ENCODE assay signal across 8 mouse cellular contexts in genomic region chr10:81408871-81409291, GRCm38 (mm10). TPM values are rescaled to one million over a fixed set of nuclear protein-coding genes. Genes with fewer than 3 reads are reported as not detected.
A peak's percentile ranks its signal among the peaks of the same experiment; 100 is the strongest.
DNase-seq lines count a peak whose midpoint lies in the region; ATAC-seq lines count a peak whose summit lies in the region.

No protein-coding gene starts in this region.

- DNase-seq in left cerebral cortex, adult 18-20 months (ENCODE audit: low spot score in 2 of 2): peak; percentile 65 to 70
- no peak for DNase-seq in left cerebral cortex, adult 8-10 months (ENCODE audit: low spot score in 2 of 2)
- peak; percentile 88 for DNase-seq in forebrain, embryonic 11.5 days (ENCODE audit: low spot score)
- DNase-seq in heart, postnatal 25 days (ENCODE audit: low spot score): peak; percentile 88
- peak; percentile 85 for DNase-seq in limb, embryonic 10.5 days (ENCODE audit: low spot score)
- DNase-seq in mesoderm, embryonic 11.5 days (ENCODE audit: low read depth, low spot score): peak; percentile 79

- no peak overlapping the region for H3K9ac ChIP-seq in forebrain, embryonic 11.5 days (ENCODE audit: low read length)
- no peak overlapping the region for H3K9ac ChIP-seq in stomach, embryonic 15.5 days

- no peak overlapping the region for H3K4me3 ChIP-seq in brown adipose tissue, adult 24 weeks (ENCODE audit: insufficient read depth, low read depth, low read length)
- no peak overlapping the region for H3K4me3 ChIP-seq in forebrain, embryonic 11.5 days (ENCODE audit: low read depth, low read length)
- H3K4me3 ChIP-seq in limb, embryonic 10.5 days: peak overlapping the region; percentile 42
- no peak overlapping the region for H3K4me3 ChIP-seq in stomach, embryonic 15.5 days (replicated peaks)

- H3K4me1 ChIP-seq in brown adipose tissue, adult 24 weeks (ENCODE audit: control insufficient read depth, insufficient read depth, insufficient read length, low read length): peaks cover 53% of the 10 kb centered on the region
- H3K4me1 ChIP-seq in forebrain, embryonic 11.5 days (replicated peaks; ENCODE audit: control insufficient read depth, insufficient read depth, low read length): peaks cover 19% of the 10 kb centered on the region
- peaks cover 96% of the 10 kb centered on the region for H3K4me1 ChIP-seq in limb, embryonic 10.5 days
- peaks cover 71% of the 10 kb centered on the region for H3K4me1 ChIP-seq in stomach, embryonic 15.5 days

- no peaks in the 10 kb centered on the region; the same call in 1 of the 2 replicates for H3K36me3 ChIP-seq in forebrain, embryonic 11.5 days (ENCODE audit: control insufficient read depth, insufficient read depth, low read length)
- peaks cover 17% of the 10 kb centered on the region for H3K36me3 ChIP-seq in limb, embryonic 10.5 days
- peaks cover 19% of the 10 kb centered on the region; the same call in 1 of the 2 replicates for H3K36me3 ChIP-seq in stomach, embryonic 15.5 days

- peak; percentile 42 for ATAC-seq in forebrain, embryonic 11.5 days (replicated peaks; ENCODE audit: low FRiP score)
- peak; percentile 27; the same call in 1 of the 2 replicates for ATAC-seq in stomach, embryonic 15.5 days (ENCODE audit: insufficient read depth, low FRiP score, low read depth)

- H3K9me3 ChIP-seq in forebrain, embryonic 11.5 days (ENCODE audit: control insufficient read depth, low read length): no peaks in the 10 kb centered on the region
- H3K9me3 ChIP-seq in limb, embryonic 10.5 days (replicated peaks): no peaks in the 10 kb centered on the region
- no peaks in the 10 kb centered on the region for H3K9me3 ChIP-seq in stomach, embryonic 15.5 days

- H3K27ac ChIP-seq in brown adipose tissue, adult 24 weeks (replicated peaks; ENCODE audit: low read depth, low read length): peak overlapping the region; percentile 76
- H3K27ac ChIP-seq in forebrain, embryonic 11.5 days (ENCODE audit: low read depth, low read length): no peak overlapping the region
- peak overlapping the region; percentile 80 for H3K27ac ChIP-seq in limb, embryonic 10.5 days
- 0 out of 2 replicates have a peak overlapping the region, but pooled peaks have one; percentile 42 for H3K27ac ChIP-seq in stomach, embryonic 15.5 days

- intact Hi-C loops in heart, postnatal 25 days (cut with DNase I): loop anchor here (5.0 kb wide), 1 partner anchor 133 kb away; no protein-coding TSS in a partner anchor

- no peak overlapping the region for H3K4me2 ChIP-seq in forebrain, embryonic 11.5 days (ENCODE audit: low read depth, low read length, severe bottlenecking)
- no peak overlapping the region for H3K4me2 ChIP-seq in stomach, embryonic 15.5 days

- peaks cover 35% of the 10 kb centered on the region for H3K27me3 ChIP-seq in forebrain, embryonic 11.5 days (ENCODE audit: control insufficient read depth, insufficient read depth, low read length)
- H3K27me3 ChIP-seq in limb, embryonic 10.5 days (ENCODE audit: low read depth, poor library complexity, severe bottlenecking): peaks cover 47% of the 10 kb centered on the region
- 0 out of 2 replicates have a peak, but pooled peaks cover 4% of the 10 kb centered on the region for H3K27me3 ChIP-seq in stomach, embryonic 15.5 days (replicated peaks)

- WGBS in forebrain, embryonic 11.5 days: 19% methylated on average over 9 of the region's 9 CpGs
- 8% methylated on average over 9 of the region's 9 CpGs for WGBS in limb, embryonic 10.5 days
- 34% methylated on average over 9 of the region's 9 CpGs for WGBS in stomach, embryonic 15.5 days

RNA-seq across cellular contexts. Expression of gene Smim24, which starts 16.0 kb away (rescaled TPM):
- total RNA-seq in left cerebral cortex, adult 18-20 months (2021): 1 to 10 TPM; 1.1 to 1.2 TPM
- 1 to 10 TPM in 2 of 4 experiments, under 1 TPM in 2; 0.50 to 1.6 (median 0.84) TPM for total RNA-seq in left cerebral cortex, adult 8-10 months (2022)
- polyA plus RNA-seq in brown adipose tissue, adult 24 weeks (2012; ENCODE audit: insufficient read depth, insufficient read length, missing spikeins): 1.9 and 5.3 TPM in 2 replicates
- 2.8 and 3.3 TPM in 2 replicates for polyA plus RNA-seq in forebrain, embryonic 11.5 days (2014; fragmentation: Nextera tagmentation; extraction: Ambion mirVana)
- total RNA-seq in heart, postnatal 25 days (2021): 1 to 10 TPM; 2.0 TPM
- polyA plus RNA-seq in limb, embryonic 10.5 days (2016; fragmentation: Nextera tagmentation; extraction: Ambion mirVana): 1.9 and 2.9 TPM in 2 replicates
- 59.5 and 77.5 TPM in 2 replicates for polyA plus RNA-seq in stomach, embryonic 15.5 days (2015; fragmentation: Nextera tagmentation; extraction: Ambion mirVana)

RNA-seq across cellular contexts. Expression of gene Gm48552, which starts 20.1 kb away (rescaled TPM):
- total RNA-seq in left cerebral cortex, adult 18-20 months (2021): 1 to 10 TPM; 2.7 to 2.8 TPM
- 1 to 10 TPM; 2.5 to 3.3 (median 2.6) TPM for total RNA-seq in left cerebral cortex, adult 8-10 months (2022)
- not detected in 2 replicates for polyA plus RNA-seq in brown adipose tissue, adult 24 weeks (2012; ENCODE audit: insufficient read depth, insufficient read length, missing spikeins)
- polyA plus RNA-seq in forebrain, embryonic 11.5 days (2014; fragmentation: Nextera tagmentation; extraction: Ambion mirVana): 1.1 and 3.0 TPM in 2 replicates
- under 1 TPM in 1 of 2 experiments, not detected in 1; 0.70 TPM for total RNA-seq in heart, postnatal 25 days (2021)
- 1.4 and 1.5 TPM in 2 replicates for polyA plus RNA-seq in limb, embryonic 10.5 days (2016; fragmentation: Nextera tagmentation; extraction: Ambion mirVana)
- 0.41 and 1.4 TPM in 2 replicates for polyA plus RNA-seq in stomach, embryonic 15.5 days (2015; fragmentation: Nextera tagmentation; extraction: Ambion mirVana)

RNA-seq across cellular contexts. Expression of gene Gm48551, which starts 24.6 kb away (rescaled TPM):
- 1 to 10 TPM; 3.1 to 3.8 TPM for total RNA-seq in left cerebral cortex, adult 18-20 months (2021)
- 1 to 10 TPM; 2.0 to 5.2 (median 4.0) TPM for total RNA-seq in left cerebral cortex, adult 8-10 months (2022)
- polyA plus RNA-seq in brown adipose tissue, adult 24 weeks (2012; ENCODE audit: insufficient read depth, insufficient read length, missing spikeins): 2.4 TPM in 1 of 2 replicates, not detected in the other
- 3.0 and 3.5 TPM in 2 replicates for polyA plus RNA-seq in forebrain, embryonic 11.5 days (2014; fragmentation: Nextera tagmentation; extraction: Ambion mirVana)
- total RNA-seq in heart, postnatal 25 days (2021): under 1 TPM; 0.61 to 0.78 TPM
- 3.8 and 4.2 TPM in 2 replicates for polyA plus RNA-seq in limb, embryonic 10.5 days (2016; fragmentation: Nextera tagmentation; extraction: Ambion mirVana)
- 2.9 and 3.3 TPM in 2 replicates for polyA plus RNA-seq in stomach, embryonic 15.5 days (2015; fragmentation: Nextera tagmentation; extraction: Ambion mirVana)

RNA-seq across cellular contexts. Expression of gene Dohh, which starts 24.7 kb away (rescaled TPM):
- 10 to 100 TPM; 87.4 to 97.6 TPM for total RNA-seq in left cerebral cortex, adult 18-20 months (2021)
- total RNA-seq in left cerebral cortex, adult 8-10 months (2022): 10 to 100 TPM; 81.4 to 89.7 (median 85.5) TPM
- polyA plus RNA-seq in brown adipose tissue, adult 24 weeks (2012; ENCODE audit: insufficient read depth, insufficient read length, missing spikeins): 25.1 and 35.9 TPM in 2 replicates
- 61.0 and 66.3 TPM in 2 replicates for polyA plus RNA-seq in forebrain, embryonic 11.5 days (2014; fragmentation: Nextera tagmentation; extraction: Ambion mirVana)
- total RNA-seq in heart, postnatal 25 days (2021): 10 to 100 TPM; 52.0 to 56.2 TPM
- 101 and 115 TPM in 2 replicates for polyA plus RNA-seq in limb, embryonic 10.5 days (2016; fragmentation: Nextera tagmentation; extraction: Ambion mirVana)
- 78.9 and 80.4 TPM in 2 replicates for polyA plus RNA-seq in stomach, embryonic 15.5 days (2015; fragmentation: Nextera tagmentation; extraction: Ambion mirVana)

RNA-seq across cellular contexts. Expression of gene Fzr1, which starts 30.6 kb away (rescaled TPM):
- 10 to 100 TPM; 71.1 to 72.1 TPM for total RNA-seq in left cerebral cortex, adult 18-20 months (2021)
- total RNA-seq in left cerebral cortex, adult 8-10 months (2022): 10 to 100 TPM; 66.8 to 73.4 (median 70.6) TPM
- polyA plus RNA-seq in brown adipose tissue, adult 24 weeks (2012; ENCODE audit: insufficient read depth, insufficient read length, missing spikeins): 9.3 and 10.3 TPM in 2 replicates
- 132 and 144 TPM in 2 replicates for polyA plus RNA-seq in forebrain, embryonic 11.5 days (2014; fragmentation: Nextera tagmentation; extraction: Ambion mirVana)
- 10 to 100 TPM; 27.7 to 32.3 TPM for total RNA-seq in heart, postnatal 25 days (2021)
- polyA plus RNA-seq in limb, embryonic 10.5 days (2016; fragmentation: Nextera tagmentation; extraction: Ambion mirVana): 134 and 148 TPM in 2 replicates
- 88.5 and 90.5 TPM in 2 replicates for polyA plus RNA-seq in stomach, embryonic 15.5 days (2015; fragmentation: Nextera tagmentation; extraction: Ambion mirVana)

Comparison
In these comparisons a context has a peak if more than half of its experiments do, and no peak if none do; other contexts are left out.
1. DNase-seq: peak in left cerebral cortex, adult 18-20 months (2 of 2), forebrain, embryonic 11.5 days (single experiment), heart, postnatal 25 days (single experiment), limb, embryonic 10.5 days (single experiment) and mesoderm, embryonic 11.5 days (single experiment); none in left cerebral cortex, adult 8-10 months (0 of 2).